Mouse (Mus musculus) stomach, embryonic 15.5 days (tissue): ENCODE measurements around the gene Kpna7. TPM values are rescaled to one million over a fixed set of nuclear protein-coding genes. Genes with fewer than 3 reads are reported as not detected.
"Not testable (repeated sequence)": the region's sequence is repeated elsewhere in the genome, so short reads cannot be mapped to it uniquely, and the experiment has no call there.

Experiments
- ATAC-seq: fragments of 200-750 bp; cut with Nextera tagmentation; 2 replicates; pipeline ENCODE4 v1.8.0; 2017; ENCODE audit warnings: low read depth, moderate number of reproducible peaks, moderate TSS enrichment; ENCODE audit not compliant: insufficient read depth, low FRiP score
- H3K27ac ChIP-seq: fragments of 300-500 bp; sonication (generic); 2 replicates; pipeline ENCODE4 v1.5.1; 2015; ENCODE audit warnings: mild to moderate bottlenecking, inconsistent platforms
- H3K27me3 ChIP-seq: fragments of 300-500 bp; sonication (generic); replicated peaks from 2 replicates; pipeline ENCODE4 v1.6.1; 2015; ENCODE audit warnings: inconsistent platforms
- H3K36me3 ChIP-seq: fragments of 300-500 bp; sonication (generic); 2 replicates; pipeline ENCODE4 v1.6.1; 2015; ENCODE audit warnings: inconsistent platforms
- H3K4me1 ChIP-seq: fragments of 300-500 bp; sonication (generic); 2 replicates; pipeline ENCODE4 v1.6.1; 2015; ENCODE audit warnings: inconsistent platforms
- H3K4me2 ChIP-seq: fragments of 300-500 bp; sonication (generic); 2 replicates; pipeline ENCODE4 v1.6.1; 2015; ENCODE audit warnings: mild to moderate bottlenecking, inconsistent platforms
- H3K4me3 ChIP-seq: fragments of 300-500 bp; sonication (generic); replicated peaks from 2 replicates; pipeline ENCODE4 v1.5.1; 2015; ENCODE audit warnings: inconsistent platforms
- H3K9ac ChIP-seq: fragments of 300-500 bp; sonication (generic); 2 replicates; pipeline ENCODE4 v1.6.1; 2015; ENCODE audit warnings: inconsistent platforms
- H3K9me3 ChIP-seq: fragments of 300-500 bp; sonication (generic); 2 replicates; pipeline ENCODE4 v1.6.1; 2016; ENCODE audit warnings: inconsistent platforms
- WGBS: fragments of 180-500 bp; shearing (Covaris S2); methylation state at CpG from one replicate; pipeline ENCODE4 v1.1.7; 2015; 5-methylcytosine and 5-hydroxymethylcytosine counted together
- polyA plus RNA-seq: library from polyadenylated mRNA; unstranded; fragments of >200 nt; fragmentation: Nextera tagmentation; extraction: Ambion mirVana; gene quantifications from 2 replicates; pipeline ENCODE4 v1.2.1, GENCODE M21; 2015

Gene Kpna7
- polyA plus RNA-seq, 1 experiment from 2014 or later, result 0.18 TPM

DNA sequence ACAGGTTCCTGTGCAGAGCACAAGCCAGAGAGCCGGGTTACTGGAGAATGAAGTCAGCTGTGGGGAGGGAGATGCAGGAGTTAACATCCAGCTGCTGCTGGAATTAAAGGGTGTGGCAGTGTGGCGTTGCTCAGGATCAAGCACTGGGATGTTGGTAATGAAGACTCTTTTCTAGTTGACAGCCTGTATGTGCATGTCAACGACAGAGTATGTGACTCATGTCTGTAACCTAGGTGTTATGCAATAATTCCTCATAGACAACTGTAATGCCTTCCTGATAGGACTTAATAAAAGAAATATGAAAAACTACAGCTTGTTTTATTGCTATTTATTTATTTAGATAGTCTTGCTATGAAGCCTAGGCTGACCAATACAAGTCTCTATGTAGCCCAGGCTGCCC, 15.0 kb downstream of the Kpna7 start:
- no peak for ATAC-seq
- Histone ChIP-seq H3K27ac (no peak overlapping the region), H3K4me3 (no peak overlapping the region), H3K4me2 (no peak overlapping the region), H3K9me3 (no peaks in the 10 kb centered on the region), H3K4me1 (no peaks in the 10 kb centered on the region), H3K9ac (no peak overlapping the region), H3K36me3 (no peaks in the 10 kb centered on the region), H3K27me3 (no peaks in the 10 kb centered on the region)
- WGBS, result 36% methylated on average over 3 of the region's 3 CpGs

DNA sequence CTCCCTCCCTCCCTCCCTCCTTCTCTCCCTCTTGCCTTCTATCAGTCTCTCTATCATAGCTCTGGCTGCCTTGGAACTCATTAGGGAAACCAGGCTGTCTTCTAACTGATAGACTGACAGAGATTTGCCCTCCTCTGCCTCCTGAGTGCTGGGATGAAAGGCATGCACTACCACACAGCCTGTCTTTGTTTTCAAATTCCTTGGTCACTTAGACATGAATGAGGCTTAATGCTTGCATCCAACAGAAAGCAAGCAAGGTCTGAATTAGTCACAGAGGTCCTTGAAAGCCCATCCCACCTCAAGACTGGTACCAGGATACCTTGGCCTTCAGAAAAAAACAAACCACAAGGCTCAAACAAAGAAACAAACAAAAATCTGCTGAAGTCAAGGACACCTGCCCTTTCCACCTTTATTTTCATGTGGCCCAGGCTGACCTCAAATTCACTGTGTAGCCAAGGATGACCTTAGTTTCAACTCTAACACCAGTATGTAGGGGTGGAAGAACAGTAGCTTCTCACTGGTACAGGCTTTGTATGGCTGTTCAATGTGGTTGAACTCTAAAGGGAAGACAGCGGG, 19.0 kb downstream of the Kpna7 start:
- Histone ChIP-seq H3K4me2 (no peak overlapping the region), H3K27ac (no peak overlapping the region), H3K27me3 (no peaks in the 10 kb centered on the region), H3K36me3 (no peaks in the 10 kb centered on the region), H3K9ac (no peak overlapping the region), H3K4me1 (no peaks in the 10 kb centered on the region), H3K9me3 (no peaks in the 10 kb centered on the region), H3K4me3 (no peak overlapping the region)
- ATAC-seq, result no peak
- WGBS, result 97% methylated on average over 1 of the region's 1 CpGs

DNA sequence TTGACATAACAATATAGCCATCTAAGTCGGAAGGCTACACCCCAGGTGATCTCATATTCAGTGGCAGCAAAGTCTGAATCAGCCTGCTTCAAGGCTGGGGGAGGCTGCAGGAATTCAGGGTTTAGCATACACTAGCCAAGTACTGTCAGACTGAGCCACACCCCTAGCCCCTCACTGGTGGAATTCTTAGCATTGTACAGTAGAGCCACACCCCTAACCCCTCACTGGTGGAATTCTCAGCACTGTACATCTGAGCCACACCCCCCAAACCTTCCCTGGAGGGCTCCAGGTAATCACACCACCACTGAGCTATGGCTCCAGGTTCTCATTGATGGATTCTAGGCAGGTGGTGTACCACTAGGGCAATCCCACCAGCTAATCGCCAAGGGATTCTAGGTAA, 24.3 kb downstream of the Kpna7 start:
- no peak overlapping the region for H3K4me3 ChIP-seq
- ATAC-seq, result peak; percentile 63; the same call in 1 of the 2 replicates
- no peaks in the 10 kb centered on the region for H3K4me1 ChIP-seq
- WGBS, result 76% methylated on average over 2 of the region's 2 CpGs
- no peaks in the 10 kb centered on the region for H3K36me3 ChIP-seq
- no peaks in the 10 kb centered on the region for H3K9me3 ChIP-seq
- no peak overlapping the region for H3K9ac ChIP-seq
- no peak overlapping the region for H3K4me2 ChIP-seq
- no peaks in the 10 kb centered on the region for H3K27me3 ChIP-seq
- no peak overlapping the region for H3K27ac ChIP-seq

DNA sequence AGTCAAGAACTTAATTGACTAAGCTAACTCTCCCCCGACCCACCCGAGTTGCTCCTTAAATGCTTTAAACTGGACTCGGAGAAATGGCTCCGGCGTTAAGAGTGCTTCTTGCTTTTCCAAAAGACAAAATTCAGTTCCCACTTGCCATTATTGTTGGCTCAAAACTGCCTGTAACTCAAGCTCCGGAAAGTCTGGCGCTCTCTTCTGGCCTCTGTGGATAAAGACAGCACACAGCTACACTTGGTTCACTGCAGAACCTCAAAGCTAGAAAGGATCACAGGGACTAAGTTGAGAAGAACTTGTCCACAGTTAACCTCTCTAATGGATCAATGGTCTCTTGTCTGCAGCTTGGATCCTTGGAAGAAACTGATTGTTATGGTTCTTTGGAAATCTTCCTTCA, 25.1 kb downstream of the Kpna7 start:
- 90% methylated on average over 7 of the region's 7 CpGs for WGBS
- ATAC-seq, result no peak

DNA sequence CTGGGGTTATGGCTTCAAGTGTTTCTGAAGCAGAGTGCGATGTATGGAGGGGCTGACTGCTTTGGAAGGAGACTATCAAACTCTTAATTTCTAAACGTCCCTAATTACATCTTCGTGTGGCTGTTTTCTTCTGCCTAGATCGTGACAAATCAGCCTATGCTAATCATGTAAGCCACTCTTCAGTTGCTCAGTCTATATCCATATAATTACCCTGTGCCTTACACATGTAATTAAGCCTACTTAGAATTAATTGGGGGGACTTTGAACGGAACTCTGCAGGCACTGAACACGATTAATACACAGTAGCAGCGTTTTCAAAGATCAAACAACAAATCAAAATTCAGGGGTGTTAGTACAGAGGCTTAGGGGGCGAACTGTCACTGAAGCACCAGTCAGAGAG, 25.9 kb downstream of the Kpna7 start:
- 84% methylated on average over 8 of the region's 8 CpGs for WGBS
- no peak overlapping the region for H3K4me3 ChIP-seq
- H3K4me1 ChIP-seq, result no peaks in the 10 kb centered on the region
- no peak overlapping the region for H3K4me2 ChIP-seq
- no peak overlapping the region for H3K9ac ChIP-seq
- no peak overlapping the region for H3K27ac ChIP-seq
- no peaks in the 10 kb centered on the region for H3K27me3 ChIP-seq
- H3K36me3 ChIP-seq, result no peaks in the 10 kb centered on the region
- no peak for ATAC-seq
- H3K9me3 ChIP-seq, result no peaks in the 10 kb centered on the region

More for the DNA sequence above, 25.1 kb downstream of the Kpna7 start:
- Histone ChIP-seq H3K9me3 (no peaks in the 10 kb centered on the region), H3K4me2 (no peak overlapping the region), H3K9ac (no peak overlapping the region), H3K27ac (no peak overlapping the region), H3K36me3 (no peaks in the 10 kb centered on the region), H3K4me3 (no peak overlapping the region), H3K27me3 (no peaks in the 10 kb centered on the region), H3K4me1 (no peaks in the 10 kb centered on the region)

DNA sequence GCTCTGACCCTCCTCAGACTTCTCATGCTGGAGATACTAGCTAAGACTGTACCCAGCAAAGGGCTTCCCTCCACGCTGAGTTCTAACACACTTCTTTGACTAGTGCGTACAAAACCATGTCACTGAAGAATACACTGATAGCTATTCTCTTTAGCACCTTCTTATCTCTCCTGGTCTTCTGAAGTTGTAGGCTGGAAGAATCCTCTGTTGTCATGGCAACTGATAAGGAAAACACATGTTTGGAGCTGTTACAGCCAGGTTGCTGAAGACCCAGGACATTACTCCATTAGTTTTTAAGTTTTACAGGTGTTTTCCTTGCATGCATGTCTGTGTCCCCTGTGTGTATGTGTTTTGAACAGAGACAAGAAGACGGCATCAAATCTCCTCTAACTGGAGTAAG, 29.6 kb downstream of the Kpna7 start:
- ATAC-seq, H3K9me3 ChIP-seq, H3K9ac ChIP-seq, H3K27me3 ChIP-seq, H3K27ac ChIP-seq, H3K36me3 ChIP-seq, H3K4me1 ChIP-seq, H3K4me2 ChIP-seq, H3K4me3 ChIP-seq: not testable (repeated sequence)
- 46% methylated on average over 3 of the region's 3 CpGs for WGBS

DNA sequence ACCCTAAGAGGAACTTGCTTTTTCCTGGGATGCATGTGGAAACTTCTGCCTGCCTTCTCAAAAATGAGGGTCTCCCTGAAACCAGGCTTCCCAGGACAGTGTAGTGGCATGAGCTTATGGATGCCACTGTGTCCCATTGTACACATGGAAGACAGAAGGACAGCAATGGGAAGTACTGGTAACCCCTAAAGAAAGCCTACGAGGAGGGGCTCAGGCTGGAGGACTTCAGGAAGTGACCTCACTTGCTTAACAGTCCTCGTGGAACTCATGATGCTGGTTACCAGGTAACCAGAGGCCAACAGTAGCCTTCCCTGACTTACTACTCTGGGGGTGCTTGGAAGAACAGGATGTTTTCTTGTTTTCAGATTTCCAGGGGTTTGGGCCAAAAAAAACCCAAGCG, 41.1 kb downstream of the Kpna7 start, which contains the start of gene 1700018F24Rik:
Gene 1700018F24Rik, plus strand, starts transcription at position 301 of the 400 bp plus-strand sequence.
- H3K27me3 ChIP-seq, H3K4me2 ChIP-seq, ATAC-seq, H3K36me3 ChIP-seq, H3K27ac ChIP-seq, H3K9me3 ChIP-seq, H3K4me3 ChIP-seq, H3K4me1 ChIP-seq, H3K9ac ChIP-seq: not testable (repeated sequence)
- WGBS, result 69% methylated on average over 3 of the region's 3 CpGs

DNA sequence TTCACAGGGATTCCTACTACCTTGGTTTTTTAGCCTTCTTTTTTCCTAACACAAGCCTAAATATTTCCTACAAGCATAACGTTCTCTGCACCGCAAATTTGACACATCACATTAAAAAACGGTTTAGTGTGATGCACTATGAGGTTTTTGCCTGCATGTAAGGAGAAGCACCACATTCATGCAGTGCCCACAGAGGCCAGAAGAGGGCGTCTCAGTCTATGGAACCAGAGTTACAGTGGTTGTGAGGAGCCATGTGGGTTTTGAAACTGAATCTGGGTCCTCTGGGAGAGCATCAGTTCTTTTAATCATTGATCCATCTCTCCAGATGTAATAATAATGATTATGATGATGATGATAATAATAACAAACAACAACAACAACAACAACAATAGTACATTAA, 42.2 kb downstream of the Kpna7 start:
- WGBS, result 40% methylated on average over 4 of the region's 4 CpGs
- Histone ChIP-seq H3K4me1 (no peaks in the 10 kb centered on the region), H3K4me2 (no peak overlapping the region)

DNA sequence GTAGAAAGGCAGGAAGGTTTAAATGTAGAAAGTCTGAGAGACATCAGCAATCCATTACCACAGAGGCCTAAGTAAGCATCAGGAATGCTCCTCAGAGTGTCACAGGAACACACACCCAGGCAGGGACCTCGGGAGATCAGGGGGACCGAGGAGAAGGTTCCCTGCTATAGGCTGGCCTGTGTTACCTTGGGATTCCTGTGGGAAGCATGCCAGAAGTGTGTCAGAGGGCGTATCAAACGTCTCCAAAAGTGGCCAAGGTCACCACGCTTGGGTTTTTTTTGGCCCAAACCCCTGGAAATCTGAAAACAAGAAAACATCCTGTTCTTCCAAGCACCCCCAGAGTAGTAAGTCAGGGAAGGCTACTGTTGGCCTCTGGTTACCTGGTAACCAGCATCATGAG, 51.4 kb downstream of the Kpna7 start, which contains the start of gene Gm4871:
Gene Gm4871, minus strand, starts transcription at position 364 of the 400 bp plus-strand sequence.
- not testable (repeated sequence) for H3K27ac ChIP-seq, H3K4me2 ChIP-seq, H3K27me3 ChIP-seq, ATAC-seq, H3K4me1 ChIP-seq, H3K36me3 ChIP-seq, H3K4me3 ChIP-seq, H3K9me3 ChIP-seq, H3K9ac ChIP-seq
- WGBS, result 61% methylated on average over 5 of the region's 5 CpGs

More for the DNA sequence above, 42.2 kb downstream of the Kpna7 start:
- no peaks in the 10 kb centered on the region for H3K9me3 ChIP-seq
- H3K4me3 ChIP-seq, result no peak overlapping the region
- no peak for ATAC-seq
- H3K36me3 ChIP-seq, result no peaks in the 10 kb centered on the region
- no peak overlapping the region for H3K27ac ChIP-seq
- H3K9ac ChIP-seq, result no peak overlapping the region
- H3K27me3 ChIP-seq, result no peaks in the 10 kb centered on the region

DNA sequence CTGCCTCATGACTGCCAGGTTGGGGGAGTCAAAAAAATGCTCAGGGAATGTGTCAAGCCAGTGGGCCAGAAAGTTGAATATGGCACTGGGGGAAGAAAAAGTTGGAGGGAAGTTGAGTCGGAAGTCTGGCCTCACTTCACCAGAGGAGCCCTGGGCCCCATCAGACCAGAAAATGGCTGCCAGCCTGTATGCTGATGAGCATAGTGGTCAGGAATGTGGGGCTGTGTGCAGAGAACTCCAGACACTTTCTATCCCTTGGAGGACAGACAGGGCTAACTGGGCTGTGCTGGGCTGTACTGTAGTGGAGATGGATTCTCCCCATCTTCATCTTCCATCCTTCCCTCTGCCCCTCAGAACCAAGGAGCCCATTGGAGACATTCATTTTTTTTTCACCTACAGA, 53.4 kb downstream of the Kpna7 start:
- not testable (repeated sequence) for H3K27ac ChIP-seq, H3K9me3 ChIP-seq, H3K9ac ChIP-seq, ATAC-seq, H3K27me3 ChIP-seq, H3K4me3 ChIP-seq, H3K36me3 ChIP-seq, H3K4me2 ChIP-seq, H3K4me1 ChIP-seq
- WGBS, result 85% methylated on average over 1 of the region's 1 CpGs

DNA sequence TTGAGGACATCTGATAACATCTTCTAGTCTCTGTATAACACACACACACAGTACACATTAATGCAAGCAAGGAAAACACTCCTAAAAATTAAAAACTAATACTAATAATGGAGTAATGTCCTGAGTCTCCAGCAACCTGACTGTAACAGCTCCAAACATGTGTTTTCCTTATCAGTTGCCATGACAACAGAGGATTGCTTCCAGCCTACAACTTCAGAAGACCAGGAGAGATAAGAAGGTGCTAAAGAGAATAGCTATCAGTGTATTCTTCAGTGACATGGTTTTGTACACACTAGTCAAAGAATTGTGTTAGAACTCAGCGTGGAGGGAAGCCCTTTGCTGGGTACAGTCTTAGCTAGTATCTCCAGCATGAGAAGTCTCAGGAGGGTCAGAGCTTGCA, 63.1 kb downstream of the Kpna7 start:
- H3K27ac ChIP-seq, ATAC-seq, H3K4me2 ChIP-seq, H3K27me3 ChIP-seq, H3K36me3 ChIP-seq, H3K4me3 ChIP-seq, H3K9ac ChIP-seq, H3K9me3 ChIP-seq, H3K4me1 ChIP-seq: not testable (repeated sequence)
- 35% methylated on average over 1 of the region's 1 CpGs for WGBS

DNA sequence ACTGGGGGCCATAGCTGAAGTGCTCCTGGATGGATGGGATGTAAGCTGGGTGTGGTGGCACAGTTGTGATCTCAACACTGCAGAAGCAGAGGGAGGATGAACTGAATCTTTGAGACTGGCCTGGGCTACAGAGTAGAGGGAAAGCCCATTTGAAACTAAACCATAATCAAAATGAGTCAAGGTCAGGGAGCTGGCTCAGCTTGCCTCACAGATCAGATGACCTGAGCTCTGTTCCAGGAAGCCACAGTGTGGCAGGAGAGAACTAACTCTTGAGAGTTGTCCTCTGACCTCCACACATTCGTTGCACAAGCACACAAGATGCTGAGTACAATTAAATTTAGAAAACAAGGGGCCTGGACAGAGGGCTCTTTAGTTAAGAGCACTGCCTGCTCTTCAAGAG, 63.6 kb downstream of the Kpna7 start:
- not testable (repeated sequence) for H3K9me3 ChIP-seq, H3K4me2 ChIP-seq, H3K27me3 ChIP-seq, H3K9ac ChIP-seq, H3K27ac ChIP-seq, H3K4me1 ChIP-seq, H3K36me3 ChIP-seq, ATAC-seq, H3K4me3 ChIP-seq
- 51% methylated on average over 1 of the region's 1 CpGs for WGBS

DNA sequence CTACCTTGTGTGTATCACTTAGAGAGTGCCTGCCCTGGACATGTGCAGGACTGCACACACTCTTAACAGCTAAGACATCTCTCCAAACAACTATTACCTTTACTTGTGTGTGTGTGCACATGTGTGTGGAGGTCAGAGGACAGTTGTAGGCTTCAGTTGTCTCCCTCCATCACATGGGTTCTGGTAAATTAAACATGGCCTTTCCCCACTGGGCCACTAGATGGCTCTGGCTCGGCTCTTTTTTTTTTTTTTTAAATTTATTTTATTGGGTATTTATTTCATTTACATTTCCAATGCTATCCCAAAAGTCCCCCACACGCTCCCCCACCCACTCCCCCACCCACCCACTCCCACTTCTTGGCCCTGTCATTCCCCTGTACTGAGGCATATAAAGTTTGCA, 67.1 kb downstream of the Kpna7 start:
- not testable (repeated sequence) for H3K27me3 ChIP-seq, H3K9ac ChIP-seq, H3K27ac ChIP-seq, H3K4me3 ChIP-seq, H3K9me3 ChIP-seq, H3K4me2 ChIP-seq, H3K4me1 ChIP-seq, ATAC-seq, H3K36me3 ChIP-seq
- WGBS, result 20% methylated on average over 2 of the region's 2 CpGs
